ENCODE assay signal across 8 mouse cellular contexts in the genomic region with DNA sequence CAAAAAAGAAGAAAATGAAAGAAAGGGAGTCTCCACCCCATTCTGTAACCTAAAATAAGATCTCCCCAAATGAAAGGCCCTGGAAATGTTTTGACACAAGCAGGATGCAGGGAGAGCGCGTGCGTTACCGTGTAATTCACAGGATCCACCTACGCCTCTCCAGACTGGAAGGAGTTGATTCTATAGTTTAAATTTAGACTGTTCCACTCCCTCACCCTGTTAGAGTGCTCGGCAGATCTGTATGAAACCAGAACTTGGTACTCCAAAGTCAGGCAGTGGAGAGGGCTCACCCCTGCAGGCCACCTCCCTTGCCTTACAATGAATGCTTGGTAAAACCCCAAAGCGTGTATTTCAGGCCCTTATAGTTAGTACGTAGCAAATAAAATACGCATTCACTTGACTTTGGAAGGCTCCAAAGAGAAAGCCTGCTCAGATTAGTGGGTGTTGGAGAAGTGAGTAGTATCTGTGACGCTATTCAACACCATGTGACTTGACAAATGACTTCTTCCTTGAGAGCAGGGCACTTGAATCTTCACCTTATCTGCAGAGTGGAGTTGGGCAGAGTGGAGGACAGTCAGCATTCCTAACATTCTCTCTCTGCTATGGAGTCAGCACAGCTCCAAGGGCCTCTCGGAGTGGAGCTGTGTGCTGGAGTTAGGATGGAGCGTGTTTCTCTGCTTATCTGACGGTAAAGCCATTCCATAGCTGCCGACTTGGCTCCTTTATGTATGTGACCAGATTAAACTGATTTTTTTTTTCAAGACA. TPM values are rescaled to one million over a fixed set of nuclear protein-coding genes. Genes with fewer than 3 reads are reported as not detected.
DNase-seq lines count a peak whose midpoint lies in the region; ATAC-seq and TF ChIP-seq lines count a peak whose summit lies in the region.

No protein-coding gene starts in this region.

- H3K9me3 ChIP-seq in kidney, embryonic 15.5 days (replicated peaks), result no peaks in the 10 kb centered on the region
- H3K9me3 ChIP-seq in forebrain, postnatal 0 days (ENCODE audit: low read length), result no peaks in the 10 kb centered on the region

- no peak for TF ChIP-seq CTCF in brain, embryonic 14.5 days (IDR thresholded peaks at IDR 0.05; ENCODE audit: borderline replicate concordance, extremely low read depth, insufficient read depth, insufficient read length)
- TF ChIP-seq CTCF in forebrain, postnatal 0 days (IDR thresholded peaks at IDR 0.05; ENCODE audit: low read depth), result no peak

- no peaks in the 10 kb centered on the region for H3K27me3 ChIP-seq in kidney, embryonic 15.5 days
- no peaks in the 10 kb centered on the region for H3K27me3 ChIP-seq in forebrain, postnatal 0 days (ENCODE audit: insufficient read depth, low read length)

- peak; percentile 57 for ATAC-seq in kidney, embryonic 15.5 days (replicated peaks; ENCODE audit: low FRiP score)
- ATAC-seq in forebrain, postnatal 0 days, result peak; percentile 36
- peak; percentile 13 for ATAC-seq in megakaryocyte-erythroid progenitor cell, adult 5-6 weeks (replicated peaks; ENCODE audit: low FRiP score, low TSS enrichment, poor library complexity, severe bottlenecking)

- 75% methylated on average over 14 of the region's 14 CpGs for WGBS in kidney, embryonic 15.5 days
- 60% methylated on average over 14 of the region's 14 CpGs for WGBS in forebrain, postnatal 0 days

- H3K4me3 ChIP-seq in kidney, embryonic 15.5 days (replicated peaks), result no peak overlapping the region
- no peak overlapping the region for H3K4me3 ChIP-seq in forebrain, postnatal 0 days (ENCODE audit: low read depth, low read length)

- peak overlapping the region; percentile 52 for H3K27ac ChIP-seq in kidney, embryonic 15.5 days
- H3K27ac ChIP-seq in forebrain, postnatal 0 days (ENCODE audit: low read depth, low read length), result peak overlapping the region; percentile 66; the same call in 1 of the 2 replicates

- intact Hi-C loops in gastrocnemius, postnatal 36 days (cut with DNase I), result no loop called here

- H3K36me3 ChIP-seq in kidney, embryonic 15.5 days, result peaks cover 48% of the 10 kb centered on the region
- H3K36me3 ChIP-seq in forebrain, postnatal 0 days (ENCODE audit: insufficient read depth), result peaks cover 38% of the 10 kb centered on the region

- H3K9ac ChIP-seq in kidney, embryonic 15.5 days, result no peak overlapping the region
- H3K9ac ChIP-seq in forebrain, postnatal 0 days, result no peak overlapping the region; the same call in 1 of the 2 replicates

- H3K4me1 ChIP-seq in kidney, embryonic 15.5 days, result peaks cover 59% of the 10 kb centered on the region
- peaks cover 36% of the 10 kb centered on the region for H3K4me1 ChIP-seq in forebrain, postnatal 0 days (ENCODE audit: insufficient read depth)

- TF ChIP-seq POLR2A in brain, embryonic 14.5 days (IDR thresholded peaks at IDR 0.05; ENCODE audit: borderline replicate concordance, extremely low read depth, insufficient read depth, insufficient read length, poor library complexity, severe bottlenecking), result no peak

- no peak for DNase-seq in kidney, adult 8-10 months
- peak; percentile 20 for DNase-seq in brain, embryonic 14.5 days (ENCODE audit: low read depth)
- peak; percentile 31 for DNase-seq in forebrain, postnatal 0 days
- DNase-seq in gastrocnemius, postnatal 36 days, result no peak
- no peak for DNase-seq in urinary bladder, postnatal 25 days (ENCODE audit: low spot score)
- no peak for DNase-seq in testis, postnatal 14 days (ENCODE audit: low spot score)

- no peak overlapping the region for H3K4me2 ChIP-seq in kidney, embryonic 15.5 days
- peak overlapping the region; percentile 11; the same call in 1 of the 2 replicates for H3K4me2 ChIP-seq in forebrain, postnatal 0 days (ENCODE audit: low read depth)

RNA-seq across cellular contexts. Expression of a gene that starts 8.4 kb away (rescaled TPM):
- 220 and 247 TPM in 2 replicates for polyA plus RNA-seq in kidney, embryonic 15.5 days (2015; fragmentation: Nextera tagmentation; extraction: Ambion mirVana)
- polyA plus RNA-seq in brain, embryonic 14.5 days (2012; rRNA removed), result 118 and 129 TPM in 2 replicates
- total RNA-seq in forebrain, postnatal 0 days (2014; rRNA removed), result 160 and 199 TPM in 2 replicates
- polyA plus RNA-seq in forebrain, postnatal 0 days (2015; fragmentation: Nextera tagmentation; extraction: Ambion mirVana), result 50.2 and 53.7 TPM in 2 replicates
- total RNA-seq in megakaryocyte-erythroid progenitor cell, adult 5-6 weeks (2014; fragmentation: Nextera tagmentation), result 105 TPM in 2 replicates
- total RNA-seq in megakaryocyte-erythroid progenitor cell, adult 5-6 weeks (2017), result 120 and 168 TPM in 2 replicates
- 10 to 100 TPM; 56.5 to 60.1 TPM for total RNA-seq in gastrocnemius, postnatal 36 days (2021)

Comparison
In these comparisons a context has a peak if more than half of its experiments do, and no peak if none do; other contexts are left out.
1. DNase-seq: peak in brain, embryonic 14.5 days (single experiment) and forebrain, postnatal 0 days (single experiment); none in kidney, adult 8-10 months (0 of 2), gastrocnemius, postnatal 36 days (0 of 2), urinary bladder, postnatal 25 days (single experiment) and testis, postnatal 14 days (single experiment).
2. Peak in every context shown above with its lines, with median percentiles within 50 percentile points of each other: ATAC-seq.